Mouse (Mus musculus): ENCODE results near the gene Slc12a8. TPM values are rescaled to one million over a fixed set of nuclear protein-coding genes. Genes with fewer than 3 reads are reported as not detected.
A peak's percentile ranks its signal among the peaks of the same experiment; 100 is the strongest.

Gene Slc12a8
- polyA plus RNA-seq, 1 experiment from 2014 or later: 1.3 TPM

- no peaks in the 10 kb centered on the region for H3K36me3 ChIP-seq (ENCODE audit: control insufficient read depth, insufficient read depth, low read length)
- under 1% methylated on average over 6 of the region's 6 CpGs for WGBS
- H3K4me2 ChIP-seq: no peak overlapping the region
- peak; percentile 98 for DNase-seq (ENCODE audit: low spot score, missing footprints)
- H3K9me3 ChIP-seq (ENCODE audit: control insufficient read depth, low read length): no peaks in the 10 kb centered on the region
- no peak overlapping the region for H3K4me3 ChIP-seq (ENCODE audit: low read depth, low read length)
- peaks cover 10% of the 10 kb centered on the region for H3K4me1 ChIP-seq (ENCODE audit: control insufficient read depth, insufficient read depth, low read length)
- H3K27ac ChIP-seq (ENCODE audit: low read depth, low read length): peak overlapping the region; percentile 28; the same call in 1 of the 2 replicates
- H3K9ac ChIP-seq (ENCODE audit: low read length): peak overlapping the region; percentile 37; the same call in 1 of the 2 replicates
- no peaks in the 10 kb centered on the region for H3K27me3 ChIP-seq (ENCODE audit: control insufficient read depth, insufficient read depth, low read length)
- peak; percentile 94 for ATAC-seq (ENCODE audit: low FRiP score)
Measured at GRCm38 (mm10) chr16:33560281-33560680, 43.2 kb downstream of the Slc12a8 start.

- Histone ChIP-seq H3K27ac (ENCODE audit: low read depth, low read length) (no peak overlapping the region), H3K9ac (ENCODE audit: low read length) (no peak overlapping the region), H3K4me3 (ENCODE audit: low read depth, low read length) (no peak overlapping the region), H3K9me3 (ENCODE audit: control insufficient read depth, low read length) (no peaks in the 10 kb centered on the region), H3K27me3 (ENCODE audit: control insufficient read depth, insufficient read depth, low read length) (no peaks in the 10 kb centered on the region), H3K4me2 (no peak overlapping the region), H3K36me3 (ENCODE audit: control insufficient read depth, insufficient read depth, low read length) (no peaks in the 10 kb centered on the region), H3K4me1 (ENCODE audit: control insufficient read depth, insufficient read depth, low read length) (peaks cover 10% of the 10 kb centered on the region)
- ATAC-seq (ENCODE audit: low FRiP score): 0 out of 2 replicates have a peak, but pooled peaks have one; percentile 3
- 80% methylated on average over 12 of the region's 12 CpGs for WGBS
- DNase-seq (ENCODE audit: low spot score, missing footprints): no peak
Measured at GRCm38 (mm10) chr16:33561308-33562009, 44.3 kb downstream of the Slc12a8 start.

GRCm38 (mm10) chr16:33562874-33563537 is 45.9 kb downstream of the Slc12a8 start:
- H3K4me1 ChIP-seq (ENCODE audit: control insufficient read depth, insufficient read depth, low read length): peaks cover 13% of the 10 kb centered on the region
- H3K9ac ChIP-seq (ENCODE audit: low read length): peak overlapping the region; percentile 17; the same call in 1 of the 2 replicates
- H3K4me2 ChIP-seq: no peak overlapping the region
- DNase-seq (ENCODE audit: low spot score, missing footprints): no peak
- H3K9me3 ChIP-seq (ENCODE audit: control insufficient read depth, low read length): no peaks in the 10 kb centered on the region
- WGBS: 86% methylated on average over 12 of the region's 12 CpGs
- no peaks in the 10 kb centered on the region for H3K27me3 ChIP-seq (ENCODE audit: control insufficient read depth, insufficient read depth, low read length)
- ATAC-seq (ENCODE audit: low FRiP score): no peak
- H3K27ac ChIP-seq (ENCODE audit: low read depth, low read length): no peak overlapping the region
- no peak overlapping the region for H3K4me3 ChIP-seq (ENCODE audit: low read depth, low read length)
- H3K36me3 ChIP-seq (ENCODE audit: control insufficient read depth, insufficient read depth, low read length): no peaks in the 10 kb centered on the region

DNA sequence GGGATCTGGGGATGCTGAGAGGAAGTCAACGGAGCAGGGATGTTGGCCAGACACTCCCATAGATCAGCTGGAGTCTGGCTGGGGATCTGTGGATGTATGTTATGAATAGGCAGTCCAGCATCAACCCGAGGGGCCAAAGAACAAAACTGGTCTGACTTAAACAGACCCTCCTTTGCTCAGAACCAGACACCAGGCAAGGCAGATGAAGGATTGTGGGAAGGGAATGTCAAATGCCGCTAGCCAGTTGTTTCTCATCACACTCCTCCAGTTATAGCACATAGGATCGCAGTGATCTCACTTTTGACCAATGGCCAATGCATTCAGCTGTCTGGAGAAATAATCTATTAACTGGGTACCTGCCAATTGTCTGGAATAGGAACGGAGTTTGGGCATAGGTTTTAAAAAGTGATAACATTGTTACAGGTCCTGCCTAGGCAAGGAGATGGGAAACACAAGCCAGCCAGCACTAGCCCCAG is 46.4 kb downstream of the Slc12a8 start:
- peaks cover 13% of the 10 kb centered on the region for H3K4me1 ChIP-seq (ENCODE audit: control insufficient read depth, insufficient read depth, low read length)
- 89% methylated on average over 5 of the region's 5 CpGs for WGBS
- ATAC-seq (ENCODE audit: low FRiP score) (no peak), DNase-seq (ENCODE audit: low spot score, missing footprints) (no peak)
- H3K4me3 ChIP-seq (ENCODE audit: low read depth, low read length): no peak overlapping the region
- H3K27ac ChIP-seq (ENCODE audit: low read depth, low read length): no peak overlapping the region
- no peaks in the 10 kb centered on the region for H3K9me3 ChIP-seq (ENCODE audit: control insufficient read depth, low read length)
- H3K36me3 ChIP-seq (ENCODE audit: control insufficient read depth, insufficient read depth, low read length): no peaks in the 10 kb centered on the region
- H3K4me2 ChIP-seq: no peak overlapping the region
- no peak overlapping the region for H3K9ac ChIP-seq (ENCODE audit: low read length)
- H3K27me3 ChIP-seq (ENCODE audit: control insufficient read depth, insufficient read depth, low read length): no peaks in the 10 kb centered on the region

- DNase-seq (ENCODE audit: low spot score, missing footprints) (no peak), ATAC-seq (ENCODE audit: low FRiP score) (no peak)
- H3K36me3 ChIP-seq (ENCODE audit: control insufficient read depth, insufficient read depth, low read length): no peaks in the 10 kb centered on the region
- 91% methylated on average over 10 of the region's 10 CpGs for WGBS
- H3K4me2 ChIP-seq: no peak overlapping the region
- H3K4me1 ChIP-seq (ENCODE audit: control insufficient read depth, insufficient read depth, low read length): peaks cover 3% of the 10 kb centered on the region; the same call in 1 of the 2 replicates
- H3K27me3 ChIP-seq (ENCODE audit: control insufficient read depth, insufficient read depth, low read length): no peaks in the 10 kb centered on the region
- H3K9me3 ChIP-seq (ENCODE audit: control insufficient read depth, low read length): no peaks in the 10 kb centered on the region
- H3K4me3 ChIP-seq (ENCODE audit: low read depth, low read length): no peak overlapping the region
- no peak overlapping the region for H3K27ac ChIP-seq (ENCODE audit: low read depth, low read length)
- H3K9ac ChIP-seq (ENCODE audit: low read length): no peak overlapping the region
Measured at GRCm38 (mm10) chr16:33566467-33566866, 49.3 kb downstream of the Slc12a8 start.

DNA sequence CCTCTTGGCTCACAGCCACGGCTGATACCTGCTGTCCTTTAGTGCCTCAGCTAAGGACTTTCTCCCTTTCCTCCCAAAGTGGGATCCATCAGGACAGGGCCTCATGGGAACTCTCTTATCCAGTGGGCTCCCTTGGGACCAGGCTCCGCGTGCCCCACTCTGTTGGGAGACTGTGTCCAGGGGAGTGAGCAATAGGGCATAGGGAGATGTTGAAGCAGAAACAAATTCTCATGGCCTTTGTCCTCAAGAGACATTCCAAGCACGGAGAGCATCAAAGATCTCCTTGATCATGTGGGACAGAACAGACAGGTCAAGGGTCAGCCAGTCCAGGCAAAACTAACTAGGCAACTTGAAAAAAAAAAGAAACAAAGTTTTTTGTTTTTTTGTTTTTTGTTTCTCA is 50.6 kb downstream of the Slc12a8 start:
- Histone ChIP-seq H3K36me3 (ENCODE audit: control insufficient read depth, insufficient read depth, low read length) (no peaks in the 10 kb centered on the region), H3K9me3 (ENCODE audit: control insufficient read depth, low read length) (no peaks in the 10 kb centered on the region), H3K27me3 (ENCODE audit: control insufficient read depth, insufficient read depth, low read length) (no peaks in the 10 kb centered on the region), H3K4me1 (ENCODE audit: control insufficient read depth, insufficient read depth, low read length) (peaks cover 3% of the 10 kb centered on the region; the same call in 1 of the 2 replicates), H3K4me2 (no peak overlapping the region), H3K27ac (ENCODE audit: low read depth, low read length) (no peak overlapping the region), H3K4me3 (ENCODE audit: low read depth, low read length) (no peak overlapping the region), H3K9ac (ENCODE audit: low read length) (no peak overlapping the region)
- DNase-seq (ENCODE audit: low spot score, missing footprints): no peak
- WGBS: 53% methylated on average over 4 of the region's 4 CpGs
- ATAC-seq (ENCODE audit: low FRiP score): no peak

GRCm38 (mm10) chr16:33568269-33569016 is 51.3 kb downstream of the Slc12a8 start:
- DNase-seq (ENCODE audit: low spot score, missing footprints): no peak
- Histone ChIP-seq H3K36me3 (ENCODE audit: control insufficient read depth, insufficient read depth, low read length) (no peaks in the 10 kb centered on the region), H3K9me3 (ENCODE audit: control insufficient read depth, low read length) (no peaks in the 10 kb centered on the region), H3K4me2 (no peak overlapping the region), H3K27ac (ENCODE audit: low read depth, low read length) (no peak overlapping the region), H3K4me1 (ENCODE audit: control insufficient read depth, insufficient read depth, low read length) (peaks cover 3% of the 10 kb centered on the region; the same call in 1 of the 2 replicates), H3K4me3 (ENCODE audit: low read depth, low read length) (no peak overlapping the region), H3K9ac (ENCODE audit: low read length) (no peak overlapping the region), H3K27me3 (ENCODE audit: control insufficient read depth, insufficient read depth, low read length) (no peaks in the 10 kb centered on the region)
- 79% methylated on average over 12 of the region's 12 CpGs for WGBS
- no peak for ATAC-seq (ENCODE audit: low FRiP score)

GRCm38 (mm10) chr16:33572646-33573045 is 55.5 kb downstream of the Slc12a8 start:
- no peaks in the 10 kb centered on the region for H3K9me3 ChIP-seq (ENCODE audit: control insufficient read depth, low read length)
- no peak overlapping the region for H3K4me2 ChIP-seq
- 81% methylated on average over 6 of the region's 6 CpGs for WGBS
- no peaks in the 10 kb centered on the region for H3K27me3 ChIP-seq (ENCODE audit: control insufficient read depth, insufficient read depth, low read length)
- H3K27ac ChIP-seq (ENCODE audit: low read depth, low read length): no peak overlapping the region
- no peak overlapping the region for H3K4me3 ChIP-seq (ENCODE audit: low read depth, low read length)
- no peak for DNase-seq (ENCODE audit: low spot score, missing footprints)
- peaks cover 2% of the 10 kb centered on the region; the same call in 1 of the 2 replicates for H3K4me1 ChIP-seq (ENCODE audit: control insufficient read depth, insufficient read depth, low read length)
- no peak for ATAC-seq (ENCODE audit: low FRiP score)
- H3K36me3 ChIP-seq (ENCODE audit: control insufficient read depth, insufficient read depth, low read length): no peaks in the 10 kb centered on the region
- no peak overlapping the region for H3K9ac ChIP-seq (ENCODE audit: low read length)
